Mouse (Mus musculus) mouse embryonic stem cell (cell line): ENCODE results near the gene Tmem177.

Source experiments
- in situ Hi-C, 2 experiments: fragments of 300-500 bp; cut with MboI; formaldehyde crosslinking; loops; 1 replicate in 1 of 2; 3 replicates in 1 of 2; pipeline ENCODE4 v1.14.3; 2019 to 2020; ENCODE audit warnings: low sequenced_read_pairs in 2 of 2, low pct_unique_long_range_greater_than_20kb in 1 of 2, mixed read lengths in 1 of 2; ENCODE audit not compliant: unreplicated experiment in 1 of 2

The Tmem177 gene

DNA sequence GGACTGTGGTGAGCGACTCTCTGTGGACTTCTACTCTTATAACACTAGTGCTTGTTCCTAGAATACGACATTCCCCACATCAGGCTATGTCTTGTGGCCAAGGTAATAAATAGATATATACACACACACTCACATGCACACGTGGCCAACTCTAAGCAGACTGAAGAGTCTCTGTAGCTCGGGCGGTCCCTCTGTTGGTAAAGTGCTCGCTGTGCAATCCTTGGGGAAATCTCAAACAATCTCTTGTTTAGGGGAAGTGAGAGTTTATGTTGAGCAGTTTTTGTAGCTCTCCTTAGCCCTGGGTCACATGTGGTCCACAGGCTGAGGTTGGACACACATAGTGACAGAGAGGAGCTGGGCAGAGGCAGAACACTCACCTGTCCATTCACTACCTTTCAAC lies 20.1 kb downstream of the Tmem177 start:
- in situ Hi-C loops, result no loop called here

DNA sequence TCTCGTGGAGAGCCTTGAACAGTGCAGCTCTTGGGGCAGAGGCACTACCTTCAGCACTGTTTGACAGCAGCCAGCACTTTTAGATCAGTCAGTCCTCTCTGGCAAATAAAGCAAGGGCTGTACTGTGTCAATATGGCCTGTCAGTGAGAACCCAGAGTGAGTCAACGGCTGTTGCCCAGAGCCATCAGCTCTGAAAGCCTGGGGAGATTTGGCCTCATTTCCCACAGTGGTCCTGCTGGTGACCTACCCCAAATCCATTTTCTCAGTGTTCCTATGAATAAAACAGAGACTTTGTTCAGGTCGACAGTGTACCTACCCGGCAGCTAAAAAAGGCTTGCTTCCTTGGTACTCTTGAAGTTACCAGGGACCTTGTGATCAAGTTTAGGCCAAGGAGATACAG lies 21.1 kb downstream of the Tmem177 start:
- in situ Hi-C loops, result no loop called here

DNA sequence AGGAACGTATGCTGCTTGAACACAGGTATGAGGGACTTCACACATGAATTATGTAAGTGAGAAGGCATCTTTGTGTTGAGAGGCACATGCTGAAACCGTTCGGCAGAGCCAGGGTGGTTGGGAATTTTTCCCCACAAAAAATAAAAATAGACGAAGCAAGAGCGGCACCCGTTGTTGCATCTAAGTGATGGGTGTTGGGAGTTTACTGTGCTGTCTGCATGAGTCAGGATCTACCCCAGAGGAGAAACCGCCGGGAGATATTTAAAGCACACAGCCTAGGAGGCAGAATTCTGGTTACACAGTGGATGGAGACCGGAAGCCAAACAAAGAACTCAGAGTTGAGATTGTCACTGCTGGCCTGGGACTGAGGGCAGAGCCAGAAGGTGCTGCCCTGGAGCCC lies 21.9 kb downstream of the Tmem177 start:
- in situ Hi-C loops, result no loop called here

DNA sequence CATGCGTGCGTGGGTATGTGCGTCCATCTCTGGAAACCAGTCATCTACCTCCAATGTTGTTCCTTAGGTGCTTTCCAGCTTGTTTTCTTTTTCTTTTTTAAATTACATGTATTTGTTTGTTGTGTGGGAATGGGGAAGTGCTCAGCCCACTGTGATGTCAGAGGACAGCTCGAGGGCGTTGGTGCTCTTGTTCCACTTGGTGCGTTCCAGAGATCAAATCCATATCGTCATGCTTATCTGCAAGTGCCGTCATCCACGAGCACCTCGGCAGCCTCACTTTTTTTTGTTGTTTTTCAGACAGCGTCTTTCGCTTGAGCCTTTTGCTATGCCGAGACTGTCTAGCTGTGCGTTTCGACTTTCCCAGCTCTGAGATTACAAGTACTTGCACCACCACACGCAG lies 23.7 kb downstream of the Tmem177 start:
- in situ Hi-C loops, result no loop called here

DNA sequence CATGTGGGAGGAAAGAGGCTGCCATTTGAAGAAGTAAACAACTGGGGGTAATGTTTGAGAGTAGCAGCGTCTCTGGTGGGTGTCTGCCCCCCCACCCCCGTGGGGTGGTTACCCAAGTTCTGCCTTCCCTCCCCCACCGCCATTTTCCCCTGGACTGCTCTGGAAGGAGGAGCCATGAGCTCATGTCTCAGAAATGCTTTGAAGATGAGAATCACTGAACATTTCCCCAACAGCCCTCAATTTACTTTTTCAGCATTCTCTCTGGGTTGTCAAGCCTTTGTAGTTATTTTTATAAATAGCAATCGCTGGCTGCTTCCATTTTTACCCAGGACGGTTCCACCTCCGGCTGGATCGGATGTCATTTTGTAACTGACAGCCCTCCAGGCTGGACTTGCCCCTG lies 26.7 kb downstream of the Tmem177 start:
- in situ Hi-C loops, result no loop called here

DNA sequence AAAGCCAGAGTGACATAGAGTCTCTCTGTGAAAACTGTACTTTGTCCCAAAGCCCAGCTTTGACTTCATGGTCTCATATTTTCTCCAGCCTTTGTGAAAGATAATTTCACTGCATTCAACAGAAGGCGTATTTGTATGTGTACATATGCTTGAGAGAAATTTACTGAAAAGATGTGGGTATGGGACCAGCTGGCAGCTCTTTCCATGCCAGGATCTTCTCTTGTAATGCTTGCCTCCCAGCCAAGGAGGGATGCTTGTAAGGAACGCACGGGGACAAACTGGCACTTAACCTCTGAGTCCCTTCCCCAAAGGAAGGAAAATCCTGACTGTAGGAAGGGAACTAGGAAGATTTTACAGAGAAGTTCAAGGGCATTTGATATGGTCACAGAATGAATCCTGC lies 28.7 kb downstream of the Tmem177 start:
- in situ Hi-C loops, result no loop called here

DNA sequence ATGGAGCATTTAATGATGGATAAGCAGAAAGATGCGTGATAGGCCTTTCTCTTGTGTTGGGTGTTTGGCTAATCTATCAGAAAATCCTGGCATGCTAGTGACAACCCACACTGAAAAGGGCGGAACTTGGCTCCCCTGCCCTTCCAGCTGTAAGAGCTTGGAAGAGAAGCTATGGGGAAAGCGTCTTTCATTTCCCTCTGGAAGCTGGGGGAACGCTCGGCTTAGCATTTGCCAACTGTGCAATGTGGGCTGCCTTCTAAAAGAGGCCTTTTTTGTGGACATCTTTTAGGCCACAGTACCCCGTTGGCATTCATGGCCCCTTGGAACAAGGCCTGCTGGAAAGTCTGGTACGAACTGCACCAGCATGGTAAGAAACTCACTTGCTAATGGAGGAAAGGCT lies 34.1 kb downstream of the Tmem177 start:
- in situ Hi-C loops, result no loop called here

DNA sequence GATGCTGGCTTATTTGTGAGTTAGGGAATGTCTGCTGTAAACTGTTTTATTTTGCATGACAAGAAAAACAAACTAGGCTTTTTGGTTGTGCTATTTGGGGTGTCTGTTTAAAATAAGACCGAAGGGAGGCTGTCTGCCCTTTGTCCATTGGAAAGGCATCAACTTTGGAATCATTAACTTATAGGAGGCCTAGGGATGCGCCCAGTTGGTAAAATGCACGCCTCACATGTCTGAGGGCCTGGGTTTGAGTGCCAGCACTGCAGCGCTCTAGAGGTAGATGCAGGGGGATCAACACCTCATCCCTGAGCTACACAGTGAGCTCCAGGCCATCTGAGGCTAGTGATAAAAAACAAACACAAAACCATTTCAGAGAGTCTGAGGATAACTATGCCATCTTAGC lies 35.5 kb downstream of the Tmem177 start:
- in situ Hi-C loops, result no loop called here

DNA sequence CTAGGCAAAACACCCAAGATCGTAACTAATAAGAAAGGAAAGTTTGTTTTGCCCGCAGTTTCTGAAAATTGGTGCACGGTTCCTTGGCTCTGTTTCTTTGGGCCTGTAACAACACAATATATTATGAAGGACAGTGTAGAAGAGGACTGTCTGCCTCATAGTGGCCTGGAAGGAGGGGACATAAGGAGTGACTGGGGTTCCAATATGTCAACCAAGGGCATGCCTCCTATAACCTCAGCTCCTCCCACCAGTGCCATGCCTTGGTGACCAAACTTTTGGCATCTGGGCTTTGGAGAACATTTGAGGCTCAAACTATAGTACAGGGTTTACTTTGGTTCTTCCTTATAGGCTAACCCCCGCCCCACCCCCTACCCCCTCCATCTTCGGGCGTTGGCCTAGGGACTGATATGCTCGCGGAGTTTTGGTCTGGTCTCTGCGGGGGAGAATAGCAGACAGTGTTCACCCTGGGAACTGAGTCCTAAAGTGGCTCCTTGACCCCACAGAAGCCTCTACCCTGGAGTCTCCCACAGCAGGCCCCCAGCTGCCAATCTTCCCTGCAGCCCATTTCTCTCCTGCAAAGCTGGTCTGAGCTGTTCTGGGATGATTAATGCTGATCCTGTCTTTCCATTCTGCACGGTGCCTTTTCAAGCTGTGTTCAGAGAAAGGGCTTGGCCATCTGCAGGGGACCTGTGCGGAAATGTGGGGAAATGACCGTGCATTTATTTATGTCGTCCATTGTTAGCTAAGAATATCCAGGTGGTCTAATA lies 44.4 kb downstream of the Tmem177 start:
- in situ Hi-C loops, result no loop called here

DNA sequence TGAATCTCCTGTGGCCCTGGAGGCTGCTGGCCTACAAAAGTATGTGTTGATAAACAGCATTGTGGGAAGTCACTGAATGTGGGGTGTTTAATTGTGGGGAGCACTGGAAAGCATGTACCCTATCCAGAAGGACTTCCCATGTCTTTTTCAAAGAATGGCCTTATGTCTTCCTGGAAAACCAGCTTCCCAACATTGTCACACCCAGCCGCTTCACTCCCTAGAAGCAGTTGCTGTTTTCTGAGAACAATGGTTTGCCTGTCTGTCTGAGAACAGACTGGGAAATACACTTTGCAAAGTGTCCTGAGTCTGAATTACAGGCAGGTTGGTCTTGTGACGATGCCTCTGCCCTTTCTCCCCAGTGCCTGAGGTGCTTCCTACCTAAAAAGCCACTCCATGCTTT lies 45.7 kb downstream of the Tmem177 start:
- in situ Hi-C loops, result no loop called here

DNA sequence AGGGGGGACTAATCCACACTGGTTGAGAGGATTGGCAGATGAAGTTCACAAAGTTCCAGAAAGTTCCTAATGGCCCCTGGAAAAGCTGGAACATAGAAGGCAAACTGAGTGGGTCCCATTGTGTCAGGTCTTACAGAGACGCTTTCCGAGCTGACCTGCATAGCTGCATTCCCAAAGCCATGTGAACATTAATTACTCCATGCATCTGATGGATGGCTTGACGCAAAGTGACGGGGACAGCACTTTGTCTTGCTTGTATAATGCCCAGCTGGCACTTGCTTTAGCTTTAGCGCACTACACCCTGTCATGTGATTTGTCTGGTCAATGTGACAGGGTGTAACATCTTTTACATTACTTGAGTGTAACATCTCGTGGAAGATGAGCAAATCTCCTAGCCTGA lies 47.7 kb downstream of the Tmem177 start:
- in situ Hi-C loops, result no loop called here

DNA sequence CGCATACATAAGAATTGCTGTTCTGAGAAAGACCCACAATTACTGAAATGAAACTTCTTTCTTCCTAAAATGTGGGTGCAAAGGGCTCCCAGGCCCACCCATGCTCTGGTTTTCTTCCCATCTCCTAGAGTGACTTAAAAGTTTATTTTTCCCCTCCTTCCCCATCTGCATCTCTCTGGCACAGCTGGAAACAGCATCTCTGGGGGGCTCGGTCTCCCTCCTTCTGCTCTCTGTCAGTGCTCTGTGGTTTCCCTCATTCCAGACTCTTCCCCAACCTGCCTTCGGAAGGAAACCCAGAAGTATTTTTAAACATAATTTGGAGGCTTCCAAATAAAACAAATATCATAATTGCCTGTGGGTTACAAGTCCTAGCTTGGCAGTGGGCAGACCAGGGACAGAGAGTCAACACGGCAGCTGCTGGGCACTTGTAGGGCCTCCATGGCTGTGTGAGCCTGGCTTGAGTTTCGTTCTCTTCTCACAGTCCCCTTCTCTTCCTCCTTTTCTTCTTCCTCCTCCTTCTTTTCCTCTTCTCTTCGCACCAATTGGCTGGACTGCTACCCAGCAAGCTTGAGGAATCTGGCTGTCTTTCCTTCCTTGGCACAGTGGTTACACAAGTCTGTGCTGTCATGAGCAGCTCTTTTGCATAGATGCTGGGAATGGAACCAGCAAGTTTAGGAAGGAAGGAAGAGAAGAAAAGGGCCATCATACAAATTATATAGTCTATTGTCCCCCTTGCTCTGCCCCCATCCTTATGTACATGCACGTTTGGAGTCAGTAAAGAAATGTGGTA lies 49.3 kb downstream of the Tmem177 start:
- in situ Hi-C loops, result no loop called here

DNA sequence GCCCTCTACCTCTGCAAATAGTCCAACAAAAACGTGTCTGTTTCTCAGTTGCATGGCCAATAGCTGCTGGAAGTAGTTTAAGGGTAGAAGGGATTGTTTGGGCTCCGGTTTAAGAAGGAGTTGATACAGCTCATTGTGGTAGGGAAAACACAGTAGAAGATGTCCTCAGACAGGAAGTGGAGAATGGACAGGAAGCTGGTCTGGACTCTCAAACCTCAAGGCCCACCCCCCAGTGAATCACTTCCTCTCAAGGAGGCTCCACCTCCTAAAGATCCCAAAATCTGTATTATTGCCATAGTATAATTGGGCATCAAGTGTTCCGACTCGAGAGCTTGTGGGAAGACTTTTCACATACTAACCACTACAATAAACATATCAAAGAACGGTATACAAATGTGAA lies 53.4 kb downstream of the Tmem177 start:
- in situ Hi-C loops, result no loop called here
